Mouse (Mus musculus): Measurements from ENCODE around the gene Tmem191c. TPM values are rescaled to one million over a fixed set of nuclear protein-coding genes. Genes with fewer than 3 reads are reported as not detected.

Gene Tmem191c
- total and polyA plus RNA-seq, 3 experiments: 4.5 to 27.8 (median 21.6) TPM

- Histone ChIP-seq H3K4me1 (ENCODE audit: insufficient read depth, low read depth, low read length) (peaks cover 85% of the 10 kb centered on the region), H3K36me3 (replicated peaks) (peaks cover 90% of the 10 kb centered on the region), H3K4me3 (ENCODE audit: low read depth, low read length) (peak overlapping the region; percentile 30), H3K9me3 (replicated peaks) (no peaks in the 10 kb centered on the region), H3K27me3 (ENCODE audit: insufficient read depth, low read length) (no peaks in the 10 kb centered on the region)
- ATAC-seq (ENCODE audit: extremely low read depth, insufficient number of reproducible peaks, low FRiP score, poor library complexity, severe bottlenecking) (no peak), DNase-seq (ENCODE audit: low spot score) (no peak)
- TF ChIP-seq GATA2 (IDR thresholded peaks at IDR 0.05; ENCODE audit: borderline replicate concordance, low read depth, low read length) (no peak), GATA1 (IDR thresholded peaks at IDR 0.05; ENCODE audit: borderline replicate concordance, low read length) (no peak), POLR2AphosphoS5 (IDR thresholded peaks at IDR 0.05; ENCODE audit: insufficient replicate concordance, low read depth, low read length) (no peak), TAL1 (conservative IDR thresholded peaks at IDR 0.05; ENCODE audit: low read depth, low read length) (no peak), CTCF (IDR thresholded peaks at IDR 0.05; ENCODE audit: low read depth, low read length) (no peak)
Observed at GRCm38 (mm10) chr16:17257359-17257821, 18.5 kb upstream of the Tmem191c start.

- ATAC-seq (ENCODE audit: extremely low read depth, insufficient number of reproducible peaks, low FRiP score, poor library complexity, severe bottlenecking): no peak
- H3K4me3 ChIP-seq (ENCODE audit: low read depth, low read length): peak overlapping the region; percentile 41; the same call in 1 of the 2 replicates
- no peaks in the 10 kb centered on the region for H3K27me3 ChIP-seq (ENCODE audit: insufficient read depth, low read length)
- peaks cover 93% of the 10 kb centered on the region for H3K36me3 ChIP-seq (replicated peaks)
- H3K4me1 ChIP-seq (ENCODE audit: insufficient read depth, low read depth, low read length): peaks cover 77% of the 10 kb centered on the region
- TF ChIP-seq GATA2 (IDR thresholded peaks at IDR 0.05; ENCODE audit: borderline replicate concordance, low read depth, low read length) (no peak), GATA1 (IDR thresholded peaks at IDR 0.05; ENCODE audit: borderline replicate concordance, low read length) (no peak), POLR2AphosphoS5 (IDR thresholded peaks at IDR 0.05; ENCODE audit: insufficient replicate concordance, low read depth, low read length) (no peak), CTCF (IDR thresholded peaks at IDR 0.05; ENCODE audit: low read depth, low read length) (no peak), TAL1 (conservative IDR thresholded peaks at IDR 0.05; ENCODE audit: low read depth, low read length) (no peak)
- no peak for DNase-seq (ENCODE audit: low spot score)
- no peaks in the 10 kb centered on the region for H3K9me3 ChIP-seq (replicated peaks)
Observed at GRCm38 (mm10) chr16:17258917-17259316, 17.0 kb upstream of the Tmem191c start.

DNA sequence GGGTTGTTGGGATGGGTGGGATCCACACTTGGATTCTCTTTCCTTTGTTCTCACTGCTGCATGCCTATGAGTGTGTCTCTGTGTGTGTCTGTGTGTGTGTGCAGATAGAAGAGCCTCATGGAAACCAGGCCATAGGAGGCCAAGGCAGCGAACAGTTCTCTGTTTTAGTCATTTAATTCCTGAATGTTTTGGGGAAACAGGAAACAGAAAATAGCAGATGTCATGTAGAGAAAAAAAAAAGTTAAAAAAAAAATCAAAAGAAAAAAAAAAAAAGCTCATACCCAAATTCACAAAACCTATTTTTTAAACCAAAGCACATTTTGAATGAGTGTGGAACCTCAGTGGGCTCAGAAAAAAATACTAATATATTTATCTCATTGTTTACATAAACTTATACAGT lies 14.5 kb upstream of the Tmem191c start:
- ATAC-seq (ENCODE audit: extremely low read depth, insufficient number of reproducible peaks, low FRiP score, poor library complexity, severe bottlenecking): no peak
- Histone ChIP-seq H3K9me3 (replicated peaks) (no peaks in the 10 kb centered on the region), H3K27me3 (ENCODE audit: insufficient read depth, low read length) (no peaks in the 10 kb centered on the region), H3K4me1 (ENCODE audit: insufficient read depth, low read depth, low read length) (peaks cover 62% of the 10 kb centered on the region), H3K36me3 (replicated peaks) (peaks cover 81% of the 10 kb centered on the region), H3K4me3 (ENCODE audit: low read depth, low read length) (no peak overlapping the region)
- DNase-seq (ENCODE audit: low spot score): no peak
- TF ChIP-seq POLR2AphosphoS5 (IDR thresholded peaks at IDR 0.05; ENCODE audit: insufficient replicate concordance, low read depth, low read length): no peak
- TF ChIP-seq GATA1 (IDR thresholded peaks at IDR 0.05; ENCODE audit: borderline replicate concordance, low read length): no peak
- TF ChIP-seq TAL1 (conservative IDR thresholded peaks at IDR 0.05; ENCODE audit: low read depth, low read length): no peak
- no peak for TF ChIP-seq CTCF (IDR thresholded peaks at IDR 0.05; ENCODE audit: low read depth, low read length)
- TF ChIP-seq GATA2 (IDR thresholded peaks at IDR 0.05; ENCODE audit: borderline replicate concordance, low read depth, low read length): no peak

DNA sequence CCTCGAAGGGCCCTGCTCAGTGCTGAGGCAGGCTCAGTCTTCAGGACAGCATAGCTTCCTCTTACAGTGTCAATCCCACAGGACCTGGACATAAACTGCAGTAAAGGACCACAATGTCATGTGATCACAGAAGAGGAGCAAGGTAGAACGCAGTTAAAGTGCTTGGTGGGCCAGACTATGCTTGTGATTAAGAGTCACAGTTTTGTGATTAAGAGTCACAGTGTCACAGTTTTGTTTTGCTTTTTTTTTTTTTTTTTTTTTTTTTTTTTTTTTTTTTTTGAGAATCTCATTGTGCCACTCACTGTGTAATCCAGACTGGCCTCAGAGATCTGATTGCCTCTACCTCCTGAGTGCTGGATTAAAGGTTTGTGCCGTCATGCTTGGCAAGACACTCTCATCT lies 9.8 kb upstream of the Tmem191c start:
- ATAC-seq (ENCODE audit: extremely low read depth, insufficient number of reproducible peaks, low FRiP score, poor library complexity, severe bottlenecking) (no peak), DNase-seq (ENCODE audit: low spot score) (no peak)
- Histone ChIP-seq H3K9me3 (replicated peaks) (peaks cover 6% of the 10 kb centered on the region), H3K27me3 (ENCODE audit: insufficient read depth, low read length) (no peaks in the 10 kb centered on the region; the same call in 1 of the 2 replicates), H3K4me1 (ENCODE audit: insufficient read depth, low read depth, low read length) (peaks cover 64% of the 10 kb centered on the region), H3K36me3 (replicated peaks) (peaks cover 54% of the 10 kb centered on the region), H3K4me3 (ENCODE audit: low read depth, low read length) (no peak overlapping the region)
- no peak for TF ChIP-seq TAL1 (conservative IDR thresholded peaks at IDR 0.05; ENCODE audit: low read depth, low read length)
- TF ChIP-seq GATA1 (IDR thresholded peaks at IDR 0.05; ENCODE audit: borderline replicate concordance, low read length): no peak
- no peak for TF ChIP-seq CTCF (IDR thresholded peaks at IDR 0.05; ENCODE audit: low read depth, low read length)
- TF ChIP-seq GATA2 (IDR thresholded peaks at IDR 0.05; ENCODE audit: borderline replicate concordance, low read depth, low read length): no peak
- no peak for TF ChIP-seq POLR2AphosphoS5 (IDR thresholded peaks at IDR 0.05; ENCODE audit: insufficient replicate concordance, low read depth, low read length)

- Histone ChIP-seq H3K4me3 (ENCODE audit: low read depth, low read length) (no peak overlapping the region), H3K9me3 (replicated peaks) (peaks cover 6% of the 10 kb centered on the region), H3K36me3 (replicated peaks) (peaks cover 38% of the 10 kb centered on the region), H3K4me1 (ENCODE audit: insufficient read depth, low read depth, low read length) (peaks cover 51% of the 10 kb centered on the region), H3K27me3 (ENCODE audit: insufficient read depth, low read length) (no peaks in the 10 kb centered on the region; the same call in 1 of the 2 replicates)
- ATAC-seq (ENCODE audit: extremely low read depth, insufficient number of reproducible peaks, low FRiP score, poor library complexity, severe bottlenecking) (peak; percentile 28), DNase-seq (ENCODE audit: low spot score) (no peak)
- TF ChIP-seq TAL1 (conservative IDR thresholded peaks at IDR 0.05; ENCODE audit: low read depth, low read length) (no peak), CTCF (IDR thresholded peaks at IDR 0.05; ENCODE audit: low read depth, low read length) (no peak), GATA1 (IDR thresholded peaks at IDR 0.05; ENCODE audit: borderline replicate concordance, low read length) (no peak), POLR2AphosphoS5 (IDR thresholded peaks at IDR 0.05; ENCODE audit: insufficient replicate concordance, low read depth, low read length) (no peak), GATA2 (IDR thresholded peaks at IDR 0.05; ENCODE audit: borderline replicate concordance, low read depth, low read length) (no peak)
Observed at GRCm38 (mm10) chr16:17267937-17268336, 7.9 kb upstream of the Tmem191c start.

DNA sequence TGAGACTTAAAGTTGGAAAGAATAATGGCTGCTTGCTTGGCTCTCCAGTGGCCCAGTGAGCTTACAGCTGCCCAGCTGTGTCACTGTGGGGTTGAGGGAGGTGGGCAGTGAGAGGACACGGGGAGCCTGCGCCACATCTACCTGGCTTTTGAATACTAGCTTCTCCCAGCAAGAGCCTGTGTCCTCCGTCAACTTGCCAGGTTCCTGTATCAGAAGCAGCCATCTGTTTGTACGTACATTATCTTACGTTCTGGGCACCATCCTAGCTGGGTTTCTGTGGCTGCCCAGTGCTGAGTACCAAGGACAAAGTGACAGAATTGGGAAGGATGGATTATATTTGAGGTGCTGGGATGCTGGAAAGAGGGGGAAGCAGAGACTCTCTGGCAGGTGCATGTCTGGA lies 6.0 kb upstream of the Tmem191c start:
- ATAC-seq (ENCODE audit: extremely low read depth, insufficient number of reproducible peaks, low FRiP score, poor library complexity, severe bottlenecking): peak; percentile 8; the same call in 1 of the 2 replicates

More for the DNA sequence above, 6.0 kb upstream of the Tmem191c start:
- H3K27me3 ChIP-seq (ENCODE audit: insufficient read depth, low read length): no peaks in the 10 kb centered on the region; the same call in 1 of the 2 replicates
- DNase-seq (ENCODE audit: low spot score): no peak
- H3K4me3 ChIP-seq (ENCODE audit: low read depth, low read length): no peak overlapping the region; the same call in 1 of the 2 replicates
- peaks cover 24% of the 10 kb centered on the region for H3K36me3 ChIP-seq (replicated peaks)
- peaks cover 49% of the 10 kb centered on the region for H3K4me1 ChIP-seq (ENCODE audit: insufficient read depth, low read depth, low read length)
- peaks cover 6% of the 10 kb centered on the region for H3K9me3 ChIP-seq (replicated peaks)
- TF ChIP-seq CTCF (IDR thresholded peaks at IDR 0.05; ENCODE audit: low read depth, low read length) (no peak), GATA1 (IDR thresholded peaks at IDR 0.05; ENCODE audit: borderline replicate concordance, low read length) (no peak), TAL1 (conservative IDR thresholded peaks at IDR 0.05; ENCODE audit: low read depth, low read length) (no peak; the same call in 1 of the 2 replicates), POLR2AphosphoS5 (IDR thresholded peaks at IDR 0.05; ENCODE audit: insufficient replicate concordance, low read depth, low read length) (no peak), GATA2 (IDR thresholded peaks at IDR 0.05; ENCODE audit: borderline replicate concordance, low read depth, low read length) (no peak)
